Mouse (Mus musculus) C2C12 (cell line): ENCODE results near the gene Fam213b.

ENCODE experiments used
- CTCF ChIP-seq: IDR thresholded peaks from one replicate; pipeline ENCODE4 v1.5.1; 2011; ENCODE audit not compliant: control insufficient read depth, insufficient read depth, insufficient read length
- MAX ChIP-seq: IDR thresholded peaks from one replicate; pipeline ENCODE4 v1.6.1; 2011; ENCODE audit warnings: mild to moderate bottlenecking, control low read depth
- MYOD1 ChIP-seq: IDR thresholded peaks from one replicate; pipeline ENCODE4 v1.6.1; 2011; ENCODE audit warnings: low read depth; ENCODE audit not compliant: control insufficient read depth, insufficient read length
- MYOG ChIP-seq: IDR thresholded peaks from one replicate; pipeline ENCODE4 v1.6.1; 2011; ENCODE audit not compliant: control insufficient read depth, insufficient read length; ENCODE audit errors: extremely low read depth
- USF1 ChIP-seq: IDR thresholded peaks from one replicate; pipeline ENCODE4 v1.6.1; 2011; ENCODE audit warnings: low read depth, mild to moderate bottlenecking, control low read depth, moderate library complexity

DNA sequence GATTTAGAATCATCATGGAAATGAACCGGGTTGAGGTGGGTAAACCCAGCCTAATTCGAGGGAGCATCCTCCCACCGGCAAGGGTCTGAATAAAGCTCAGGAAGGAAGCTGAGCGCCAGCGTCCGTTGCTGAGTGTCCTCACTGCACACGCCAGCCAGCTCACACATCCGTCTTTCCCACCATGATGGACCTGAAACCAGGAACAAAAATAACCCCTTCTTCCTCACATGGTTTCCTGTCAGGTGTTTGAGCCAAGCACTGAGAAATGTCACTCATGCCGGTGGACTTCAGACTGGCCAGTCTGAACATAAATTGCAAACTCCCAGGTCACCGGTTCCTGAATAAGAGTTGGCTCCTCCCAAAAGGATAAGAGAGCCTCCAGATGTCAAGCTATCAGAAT is 16.4 kb upstream of the Fam213b start:
- TF ChIP-seq CTCF, result no peak
- TF ChIP-seq MYOG, result no peak
- no peak for TF ChIP-seq MAX
- no peak for TF ChIP-seq USF1
- TF ChIP-seq MYOD1, result no peak
